Mouse (Mus musculus) testis, adult 2 months (tissue): ENCODE results near the gene Vps4b.

Experiments
- CTCF ChIP-seq: fragments of 200-500 bp; IDR thresholded peaks from 2 replicates; pipeline ENCODE4 v1.5.1; 2012; ENCODE audit warnings: low read depth, mild to moderate bottlenecking, inconsistent platforms, low read length, moderate library complexity; ENCODE audit not compliant: control insufficient read depth, insufficient read depth, insufficient replicate concordance
- POLR2A ChIP-seq: fragments of 200-500 bp; IDR thresholded peaks from 2 replicates; pipeline ENCODE4 v1.6.1; 2012; ENCODE audit warnings: low read depth, mild to moderate bottlenecking, inconsistent platforms, low read length, moderate library complexity; ENCODE audit not compliant: control insufficient read depth

GRCm38 (mm10) chr1:106759572-106760435 is 36.7 kb downstream of the Vps4b start, which contains the start of gene Kdsr:
- TF ChIP-seq CTCF, result no peak
- TF ChIP-seq POLR2A, result peak; percentile 73
